Mouse (Mus musculus): ENCODE data around the gene Txndc2.

GRCm38 (mm10) chr17:65650598-65650997 is 8.6 kb upstream of the Txndc2 start:
- TF ChIP-seq CTCF (IDR thresholded peaks at IDR 0.05; ENCODE audit: low read depth, low read length) (no peak), POLR2A (IDR thresholded peaks at IDR 0.05; ENCODE audit: extremely low read depth, insufficient read depth, low read length) (no peak)
